Mouse (Mus musculus): ENCODE results near the gene Tmem88.

GRCm38 (mm10) chr11:69418481-69419442 is 20.7 kb upstream of the Tmem88 start:
- TF ChIP-seq ZC3H11A (IDR thresholded peaks at IDR 0.05; ENCODE audit: borderline replicate concordance, low read depth, low read length) (no peak), ZNF384 (IDR thresholded peaks at IDR 0.05; ENCODE audit: low read depth, low read length) (no peak)
